23 mouse cellular contexts compared by ENCODE assay signal in genomic region chr6:32160370-32160769, GRCm38 (mm10).
DNase-seq lines count a peak whose midpoint lies in the region; ATAC-seq and TF ChIP-seq lines count a peak whose summit lies in the region.
"Had no signal": no experiment of that assay in that cellular context is flagged by ENCODE, and none has a peak within 500 bp of the region (broad histone marks: within the 10 kb centered on the region; RNA-seq: fewer than 3 reads in every experiment).

No protein-coding gene starts in this region.

- no peaks in the 10 kb centered on the region for H3K9me3 ChIP-seq in neural tube, embryonic 15.5 days (replicated peaks)
- H3K9me3 ChIP-seq: embryonic facial prominence, embryonic 13.5 days; embryonic facial prominence, embryonic 15.5 days; forebrain, embryonic 10.5 days; forebrain, embryonic 12.5 days had no signal

- no peak overlapping the region for H3K9ac ChIP-seq in neural tube, embryonic 15.5 days (replicated peaks)
- H3K9ac ChIP-seq: embryonic facial prominence, embryonic 13.5 days; embryonic facial prominence, embryonic 15.5 days; forebrain, embryonic 12.5 days had no signal

- no peaks in the 10 kb centered on the region for H3K27me3 ChIP-seq in neural tube, embryonic 15.5 days (replicated peaks)
- H3K27me3 ChIP-seq: embryonic facial prominence, embryonic 13.5 days; embryonic facial prominence, embryonic 15.5 days; forebrain, embryonic 12.5 days had no signal

- DNase-seq in frontal cortex, postnatal 25 days (ENCODE audit: low spot score in 2 of 2): no peak
- DNase-seq in layer of hippocampus, adult 2 months (ENCODE audit: low spot score in 2 of 2): no peak
- no peak for DNase-seq in layer of hippocampus, postnatal 14 days (ENCODE audit: low spot score in 2 of 2)
- DNase-seq in neural tube, embryonic 10.5 days (ENCODE audit: extremely low spot score, low spot score): no peak
- DNase-seq in cerebellum, postnatal 36 days: no peak
- DNase-seq: adrenal gland, adult 2 months; adrenal gland, postnatal 10 days; adrenal gland, postnatal 25 days; cerebellum, adult 11-12 months; cerebellum, adult 2 months; cerebellum, adult 9-10 months; cerebellum, postnatal 10 days; cerebellum, postnatal 25 days; embryo, embryonic 11 days had no signal

- TF ChIP-seq CTCF in layer of hippocampus, adult 2 months (conservative IDR thresholded peaks at IDR 0.05): no peak

- H3K4me1 ChIP-seq in neural tube, embryonic 15.5 days: peaks cover 5% of the 10 kb centered on the region; the same call in 1 of the 2 replicates
- H3K4me1 ChIP-seq: embryonic facial prominence, embryonic 13.5 days; embryonic facial prominence, embryonic 15.5 days; forebrain, embryonic 12.5 days had no signal

- H3K4me2 ChIP-seq in neural tube, embryonic 15.5 days: no peak overlapping the region
- H3K4me2 ChIP-seq: embryonic facial prominence, embryonic 13.5 days; embryonic facial prominence, embryonic 15.5 days; forebrain, embryonic 12.5 days had no signal

- peak overlapping the region; percentile 67 for H3K27ac ChIP-seq in layer of hippocampus, adult 2 months
- 0 out of 2 replicates have a peak overlapping the region, but pooled peaks have one; percentile 18 for H3K27ac ChIP-seq in neural tube, embryonic 15.5 days (replicated peaks)
- H3K27ac ChIP-seq: embryonic facial prominence, embryonic 13.5 days; embryonic facial prominence, embryonic 15.5 days; forebrain, embryonic 10.5 days; forebrain, embryonic 12.5 days had no signal

- H3K36me3 ChIP-seq in neural tube, embryonic 15.5 days: peaks cover 26% of the 10 kb centered on the region
- H3K36me3 ChIP-seq: embryonic facial prominence, embryonic 13.5 days; embryonic facial prominence, embryonic 15.5 days; forebrain, embryonic 10.5 days had no signal

- no peak overlapping the region for H3K4me3 ChIP-seq in layer of hippocampus, adult 2 months
- no peak overlapping the region for H3K4me3 ChIP-seq in neural tube, embryonic 15.5 days (replicated peaks)
- H3K4me3 ChIP-seq: embryonic facial prominence, embryonic 13.5 days; embryonic facial prominence, embryonic 15.5 days; erythroblast, embryonic 14.5 days; forebrain, embryonic 10.5 days; forebrain, embryonic 12.5 days had no signal

- peak; percentile 60; the same call in 1 of the 2 replicates for ATAC-seq in frontal cortex, adult (ENCODE audit: low TSS enrichment)
- ATAC-seq in neural tube, embryonic 15.5 days (ENCODE audit: low FRiP score): no peak
- ATAC-seq: forebrain, embryonic 14.5 days; forebrain, embryonic 16.5 days had no signal

- 97% methylated on average over 2 of the region's 2 CpGs for WGBS in neural tube, embryonic 15.5 days
